Mouse (Mus musculus) megakaryocyte, embryonic 14.5 days (primary cell): ENCODE measurements around the gene Sqstm1.

ENCODE experiments used
- FLI1 ChIP-seq: IDR thresholded peaks from 2 replicates; pipeline ENCODE4 v1.6.1; 2012; ENCODE audit warnings: low read length, inconsistent platforms, mixed read lengths
- GATA1 ChIP-seq: IDR thresholded peaks from 3 replicates; pipeline ENCODE4 v1.6.1; 2012; ENCODE audit warnings: mixed read lengths, low read length, inconsistent platforms, borderline replicate concordance

GRCm38 (mm10) chr11:50236540-50236936 is 25.9 kb upstream of the Sqstm1 start:
- TF ChIP-seq GATA1 (no peak), FLI1 (no peak)
